Mouse (Mus musculus) spleen, adult 2 months (tissue): ENCODE measurements around the gene Bysl.

Experiments used
- CTCF ChIP-seq: fragments of 200-500 bp; IDR thresholded peaks from 2 replicates; pipeline ENCODE4 v1.5.1; 2011; ENCODE audit warnings: mild to moderate bottlenecking, inconsistent platforms; ENCODE audit not compliant: insufficient read depth, insufficient read length, insufficient replicate concordance; ENCODE audit errors: extremely low read depth
- POLR2A ChIP-seq: fragments of 200-500 bp; IDR thresholded peaks from 2 replicates; pipeline ENCODE4 v1.6.1; 2011; ENCODE audit warnings: low read depth, low read length, inconsistent platforms

- no peak for TF ChIP-seq CTCF
- TF ChIP-seq POLR2A = no peak
Measured at GRCm38 (mm10) chr17:47597261-47597660, 14.0 kb downstream of the Bysl start.
